Mouse (Mus musculus) CH12.LX (cell line): ENCODE measurements around the gene Lhpp. TPM values are rescaled to one million over a fixed set of nuclear protein-coding genes. Genes with fewer than 3 reads are reported as not detected.

Source experiments
- DNase-seq: peaks from one replicate; pipeline ENCODE4 v3.0.0-alpha.2; 2013; ENCODE audit errors: extremely low read depth
- H3K27ac ChIP-seq: 2 replicates; pipeline ENCODE4 v1.5.1; 2012; ENCODE audit warnings: low read depth, mild to moderate bottlenecking, control low read depth, moderate library complexity; ENCODE audit not compliant: insufficient read depth
- H3K27me3 ChIP-seq: replicated peaks from 2 replicates; pipeline ENCODE3; 2012; ENCODE audit warnings: inconsistent platforms
- H3K36me3 ChIP-seq, 2 experiments: replicated peaks in 1 of 2; 2 replicates each; pipeline versions ENCODE3 to v1.6.1; 2012; ENCODE audit warnings: inconsistent platforms in 1 of 2, low read length in 1 of 2, mild to moderate bottlenecking in 1 of 2, mixed read lengths in 1 of 2, moderate library complexity in 1 of 2; ENCODE audit not compliant: control insufficient read depth in 1 of 2, insufficient read depth in 1 of 2
- H3K4me1 ChIP-seq, 2 experiments: 2 replicates each; pipeline ENCODE4 v1.6.1; 2012; ENCODE audit warnings: inconsistent platforms in 1 of 2, moderate library complexity in 1 of 2; ENCODE audit not compliant: insufficient read depth in 2 of 2, control insufficient read depth in 1 of 2
- H3K4me2 ChIP-seq: 2 replicates; pipeline ENCODE4 v1.6.1; 2012; ENCODE audit warnings: low read depth, mild to moderate bottlenecking, control low read depth; ENCODE audit not compliant: poor library complexity, insufficient read depth, severe bottlenecking
- H3K4me3 ChIP-seq, 3 experiments: fragments of 150-350 bp in 1 of 3; sonication (generic) in 1 of 3; replicated peaks in 1 of 3; 2 replicates each; pipeline versions ENCODE3 to v1.5.1; 2011 to 2012; ENCODE audit warnings: low read depth in 2 of 3, low read length in 2 of 3, mild to moderate bottlenecking in 2 of 3, moderate library complexity in 2 of 3, control low read depth in 1 of 3, improper control_type of control experiment in 1 of 3, inconsistent platforms in 1 of 3, mixed read lengths in 1 of 3; ENCODE audit not compliant: poor library complexity in 1 of 3
- H3K79me2 ChIP-seq: replicated peaks from 2 replicates; pipeline ENCODE4 v1.6.1; 2012; ENCODE audit warnings: mild to moderate bottlenecking, moderate library complexity; ENCODE audit not compliant: control insufficient read depth, poor library complexity, insufficient read depth, severe bottlenecking; ENCODE audit errors: extremely low read depth
- H3K9ac ChIP-seq: 2 replicates; pipeline ENCODE4 v1.6.1; 2012; ENCODE audit warnings: low read depth, mild to moderate bottlenecking, control low read depth, moderate library complexity; ENCODE audit not compliant: insufficient read depth
- H3K9me3 ChIP-seq: replicated peaks from 2 replicates; pipeline ENCODE3; 2012; ENCODE audit warnings: low read length, inconsistent platforms, mixed read lengths
- CHD1 ChIP-seq: IDR thresholded peaks from 2 replicates; pipeline ENCODE4 v1.6.1; 2012; ENCODE audit warnings: low read depth, low read length, improper control_type of control experiment, inconsistent platforms
- CHD2 ChIP-seq: IDR thresholded peaks from 2 replicates; pipeline ENCODE4 v1.6.1; 2011; ENCODE audit warnings: low read length, improper control_type of control experiment
- CTCF ChIP-seq, 2 experiments: IDR thresholded peaks in 1 of 2; conservative IDR thresholded peaks in 1 of 2; 2 replicates each; pipeline ENCODE4 v1.5.1; 2011 to 2012; ENCODE audit warnings: low read depth in 2 of 2, low read length in 2 of 2, improper control_type of control experiment in 1 of 2, inconsistent platforms in 1 of 2, mild to moderate bottlenecking in 1 of 2, moderate library complexity in 1 of 2
- ELF1 ChIP-seq: IDR thresholded peaks from 2 replicates; pipeline ENCODE4 v1.6.1; 2014; ENCODE audit warnings: low read depth, mild to moderate bottlenecking, inconsistent platforms, low read length, improper control_type of control experiment
- EP300 ChIP-seq: IDR thresholded peaks from 2 replicates; pipeline ENCODE4 v1.6.1; 2011; ENCODE audit warnings: low read length, improper control_type of control experiment
- ETS1 ChIP-seq: conservative IDR thresholded peaks from 2 replicates; pipeline ENCODE4 v1.6.1; 2012; ENCODE audit warnings: low read depth, mild to moderate bottlenecking, inconsistent platforms, low read length, improper control_type of control experiment, moderate library complexity
- GABPA ChIP-seq: IDR thresholded peaks from 2 replicates; pipeline ENCODE4 v1.6.1; 2012; ENCODE audit warnings: low read depth, low read length, improper control_type of control experiment, inconsistent platforms; ENCODE audit not compliant: insufficient replicate concordance
- KAT2A ChIP-seq: IDR thresholded peaks from 2 replicates; pipeline ENCODE4 v1.6.1; 2012; ENCODE audit warnings: low read length, improper control_type of control experiment, inconsistent platforms; ENCODE audit not compliant: insufficient replicate concordance
- MAFK ChIP-seq: IDR thresholded peaks from 2 replicates; pipeline ENCODE4 v1.6.1; 2011; ENCODE audit warnings: low read length, improper control_type of control experiment; ENCODE audit not compliant: insufficient replicate concordance
- MAX ChIP-seq: IDR thresholded peaks from 2 replicates; pipeline ENCODE4 v1.6.1; 2011; ENCODE audit warnings: low read length, improper control_type of control experiment
- MEF2A ChIP-seq: IDR thresholded peaks from 2 replicates; pipeline ENCODE4 v1.6.1; 2014; ENCODE audit warnings: low read depth, mild to moderate bottlenecking, inconsistent platforms, low read length, improper control_type of control experiment, borderline replicate concordance
- MXI1 ChIP-seq: IDR thresholded peaks from 2 replicates; pipeline ENCODE4 v1.6.1; 2011; ENCODE audit warnings: mild to moderate bottlenecking, low read depth, low read length, improper control_type of control experiment
- MYC ChIP-seq: IDR thresholded peaks from 2 replicates; pipeline ENCODE4 v1.6.1; 2011; ENCODE audit warnings: low read depth, mild to moderate bottlenecking, improper control_type of control experiment, low read length
- NELFE ChIP-seq: IDR thresholded peaks from 2 replicates; pipeline ENCODE4 v1.6.1; 2011; ENCODE audit warnings: low read depth, low read length, improper control_type of control experiment
- POLR2AphosphoS2 ChIP-seq: IDR thresholded peaks from 2 replicates; pipeline ENCODE4 v1.6.1; 2011; ENCODE audit warnings: low read depth, low read length, improper control_type of control experiment
- RCOR1 ChIP-seq: conservative IDR thresholded peaks from 2 replicates; pipeline ENCODE4 v1.6.1; 2012; ENCODE audit warnings: low read depth, mild to moderate bottlenecking, inconsistent platforms, low read length, improper control_type of control experiment
- SIN3A ChIP-seq: IDR thresholded peaks from 2 replicates; pipeline ENCODE4 v1.6.1; 2012; ENCODE audit warnings: low read length, improper control_type of control experiment, inconsistent platforms
- SMC3 ChIP-seq: IDR thresholded peaks from 2 replicates; pipeline ENCODE4 v1.6.1; 2011; ENCODE audit warnings: low read depth, low read length, improper control_type of control experiment
- TCF12 ChIP-seq: IDR thresholded peaks from 2 replicates; pipeline ENCODE4 v1.6.1; 2014; ENCODE audit warnings: low read depth, mild to moderate bottlenecking, inconsistent platforms, low read length, improper control_type of control experiment
- UBTF ChIP-seq: IDR thresholded peaks from 2 replicates; pipeline ENCODE4 v1.6.1; 2012; ENCODE audit warnings: low read depth, mild to moderate bottlenecking, inconsistent platforms, low read length, improper control_type of control experiment, moderate library complexity
- USF1 ChIP-seq: IDR thresholded peaks from 2 replicates; pipeline ENCODE4 v1.6.1; 2014; ENCODE audit warnings: low read depth, mild to moderate bottlenecking, inconsistent platforms, low read length, improper control_type of control experiment
- ZC3H11A ChIP-seq: IDR thresholded peaks from 2 replicates; pipeline ENCODE4 v1.6.1; 2012; ENCODE audit warnings: low read depth, mild to moderate bottlenecking, inconsistent platforms, low read length, improper control_type of control experiment
- ZKSCAN1 ChIP-seq: IDR thresholded peaks from 2 replicates; pipeline ENCODE4 v1.6.1; 2012; ENCODE audit warnings: low read depth, inconsistent platforms, low read length, improper control_type of control experiment, borderline replicate concordance
- ZNF384 ChIP-seq: IDR thresholded peaks from 2 replicates; pipeline ENCODE4 v1.6.1; 2012; ENCODE audit warnings: low read depth, low read length, improper control_type of control experiment, inconsistent platforms
- dilution Hi-C: fragments of 300-500 bp; cut with MboI; formaldehyde crosslinking; loops from 2 replicates; pipeline ENCODE4 v1.14.3; 2020; ENCODE audit warnings: low sequenced_read_pairs; ENCODE audit not compliant: extremely low pct_unique_long_range_greater_than_20kb, extremely low pct_ligation_motif_present
- in situ Hi-C: fragments of 300-500 bp; cut with MboI; formaldehyde crosslinking; loops from 3 replicates; pipeline ENCODE4 v1.14.3; 2019; ENCODE audit warnings: low sequenced_read_pairs, low pct_ligation_motif_present, low pct_unique_long_range_greater_than_20kb, mixed read lengths
- polyA plus RNA-seq: library from polyadenylated mRNA; unstranded; fragments of >175 nt; gene quantifications from 2 replicates; pipeline ENCODE4 v1.2.1, GENCODE M21; 2012; ENCODE audit warnings: low read depth; ENCODE audit not compliant: insufficient read length
- total RNA-seq, 2 experiments: library from RNA; depleted of rRNA; stranded (reverse); fragments of 300-350 nt in 1 of 2; fragments of >200 nt in 1 of 2; gene quantifications; 2 replicates each; pipeline ENCODE4 v1.2.3; 2012 to 2014

Lhpp gene
- total and polyA plus RNA-seq, 3 experiments = 7.8 to 15.4 (median 14.6) TPM

DNA sequence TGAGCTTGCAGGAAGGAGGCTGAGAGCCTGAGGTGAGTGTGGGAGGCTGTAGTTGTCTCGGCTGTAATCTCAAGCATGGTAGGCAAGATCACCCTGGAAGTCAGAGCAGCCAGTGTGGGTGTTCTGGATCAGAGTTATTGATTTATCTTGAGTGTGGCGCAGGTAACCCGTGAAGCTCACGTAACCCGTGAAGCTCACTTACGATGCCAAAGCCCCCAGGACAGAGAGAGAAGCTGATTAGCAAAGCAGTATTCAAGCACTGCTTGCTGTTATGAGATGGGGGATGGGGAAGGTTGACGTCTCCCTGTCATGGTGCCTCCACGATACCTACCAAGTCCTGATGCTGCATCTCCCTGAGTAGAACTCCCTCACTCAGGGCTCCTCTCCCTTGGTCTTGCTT is 9.1 kb downstream of the Lhpp start:
- no peaks in the 10 kb centered on the region for H3K9me3 ChIP-seq
- TF ChIP-seq GABPA = no peak
- TF ChIP-seq ETS1 = no peak
- TF ChIP-seq CHD2 = no peak
- TF ChIP-seq CHD1 = no peak
- no peak for TF ChIP-seq MAFK
- TF ChIP-seq MXI1 = no peak
- TF ChIP-seq UBTF = no peak
- no peak overlapping the region for H3K4me3 ChIP-seq
- no peak overlapping the region for H3K27ac ChIP-seq
- no peaks in the 10 kb centered on the region for H3K79me2 ChIP-seq
- in situ Hi-C loops = no loop called here
- H3K27me3 ChIP-seq = no peaks in the 10 kb centered on the region
- H3K4me2 ChIP-seq = no peak overlapping the region
- H3K4me1 ChIP-seq = peaks cover 2 to 15% of the 10 kb centered on the region in 2 experiments; a peak in 2 of 4 replicates
- no peak overlapping the region for H3K9ac ChIP-seq
- DNase-seq = no peak
- dilution Hi-C loops = no loop called here
- H3K36me3 ChIP-seq = peaks cover 0 to 4% of the 10 kb centered on the region in 2 experiments

DNA sequence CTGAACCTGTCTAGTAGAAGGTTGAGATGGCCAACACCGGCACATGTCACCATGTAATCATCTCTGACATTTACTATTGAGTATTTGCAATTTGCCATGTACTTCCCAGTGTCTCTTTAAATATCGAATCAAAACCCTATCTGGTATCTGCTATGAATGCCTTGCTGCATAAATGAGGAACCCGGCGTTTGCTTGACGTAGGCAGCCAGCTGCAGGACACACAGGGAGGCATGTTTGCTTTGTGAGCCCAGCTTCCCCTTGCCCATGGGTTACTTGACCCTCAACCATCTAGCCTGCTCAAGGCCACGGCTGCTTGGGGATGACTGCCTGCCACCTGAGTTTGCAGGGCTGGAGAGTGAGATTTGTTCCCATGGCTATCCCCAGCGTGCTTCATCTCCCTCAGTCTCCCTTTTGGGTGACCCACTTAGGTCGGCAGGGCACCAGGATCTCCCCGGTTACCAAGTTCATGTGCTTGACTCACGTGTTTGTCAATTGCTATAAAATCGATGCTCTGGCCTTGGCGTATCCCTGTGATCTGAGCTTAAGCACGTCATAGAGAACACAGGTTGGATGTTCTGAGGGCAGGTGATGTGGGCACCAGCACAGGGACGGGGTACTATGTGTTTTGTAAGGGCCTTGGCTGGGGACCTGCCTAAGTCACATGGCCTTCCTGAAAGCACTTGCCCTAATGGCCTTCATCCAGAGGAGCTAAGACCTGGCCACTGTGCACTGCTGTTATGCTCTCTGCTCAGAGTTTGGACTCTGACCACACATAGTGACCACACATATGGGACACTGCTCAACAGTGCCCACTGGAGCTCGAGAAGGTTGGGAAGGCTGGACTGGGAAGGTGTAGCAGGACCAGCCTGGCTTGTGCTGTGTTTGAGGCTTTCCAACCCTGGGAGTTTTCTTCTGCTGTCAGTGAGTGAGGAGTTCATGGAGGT is 9.8 kb downstream of the Lhpp start:
- no peak for DNase-seq
- Histone ChIP-seq H3K4me2 (no peak overlapping the region), H3K4me1 (peaks cover 2 to 8% of the 10 kb centered on the region in 2 experiments; a peak in 2 of 4 replicates), H3K4me3 (no peak overlapping the region), H3K9me3 (no peaks in the 10 kb centered on the region), H3K36me3 (peaks cover 0 to 4% of the 10 kb centered on the region in 2 experiments), H3K9ac (no peak overlapping the region), H3K79me2 (no peaks in the 10 kb centered on the region), H3K27me3 (no peaks in the 10 kb centered on the region), H3K27ac (no peak overlapping the region)
- in situ Hi-C loops (no loop called here), dilution Hi-C loops (no loop called here)
- no peak for TF ChIP-seq EP300
- TF ChIP-seq ZKSCAN1 = no peak
- no peak for TF ChIP-seq CTCF (conservative IDR thresholded peaks at IDR 0.05 in 1 of 2, IDR thresholded peaks at IDR 0.05 in 1 of 2; ENCODE audit: low read depth in 2 of 2, low read length in 2 of 2)
- no peak for TF ChIP-seq SMC3
- no peak for TF ChIP-seq USF1
- TF ChIP-seq ELF1 = no peak
- TF ChIP-seq SIN3A = no peak
- no peak for TF ChIP-seq MAFK
- TF ChIP-seq RCOR1 = no peak
- no peak for TF ChIP-seq MAX
- TF ChIP-seq MXI1 = no peak
- TF ChIP-seq TCF12 = no peak
- no peak for TF ChIP-seq KAT2A
- TF ChIP-seq MEF2A = no peak
- no peak for TF ChIP-seq POLR2AphosphoS2
- TF ChIP-seq CHD2 = no peak
- no peak for TF ChIP-seq NELFE
- TF ChIP-seq MYC = no peak
- no peak for TF ChIP-seq ZC3H11A
- TF ChIP-seq ZNF384 = no peak
